Mouse (Mus musculus): ENCODE measurements at regions not wholly inside any gene's neighbourhood (a gene's known extent, or its start where the extent isn't known, plus 50 kb on each side); places are given as distances from the start of the nearest gene placed in this dataset.
"Not testable (repeated sequence)": the region's sequence is repeated elsewhere in the genome, so short reads cannot be mapped to it uniquely, and the experiment has no call there.

DNA sequence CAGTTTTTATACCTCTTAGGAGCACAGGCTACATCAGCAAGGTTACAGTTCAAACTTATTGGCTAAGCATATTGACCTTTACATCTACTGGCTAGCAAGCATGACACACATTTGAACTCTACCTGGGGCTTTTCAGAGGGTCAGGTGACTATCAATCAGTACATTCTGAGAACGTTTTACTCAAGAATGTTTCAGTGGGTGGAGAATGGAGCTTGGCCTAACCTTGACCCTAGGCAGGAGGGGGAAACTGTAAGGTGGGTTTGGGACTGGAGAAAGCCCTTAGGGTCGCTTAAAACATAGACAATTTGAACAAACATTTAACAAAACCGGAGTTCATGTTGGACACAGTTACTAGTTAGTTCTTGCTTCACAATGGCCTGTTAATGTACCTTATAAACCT is 1330.1 kb upstream of the Adam24 start:
- Histone ChIP-seq H3K9me3 (replicated peaks; ENCODE audit: control insufficient read depth, low read length) (no peaks in the 10 kb centered on the region), H3K36me3 (ENCODE audit: control insufficient read depth, insufficient read depth) (no peaks in the 10 kb centered on the region), H3K4me3 (ENCODE audit: low read depth, low read length) (no peak overlapping the region), H3K4me2 (ENCODE audit: low read depth, low read length) (no peak overlapping the region), H3K9ac (ENCODE audit: low read depth, low read length) (no peak overlapping the region), H3K27me3 (ENCODE audit: control insufficient read depth, insufficient read depth, low read depth, low read length) (no peaks in the 10 kb centered on the region), H3K4me1 (ENCODE audit: control insufficient read depth, low read depth, low read length) (no peaks in the 10 kb centered on the region), H3K27ac (ENCODE audit: low read length) (no peak overlapping the region)
- 39% methylated on average over 3 of the region's 3 CpGs for WGBS (ENCODE audit: insufficient replicate concordance)
- no peak for ATAC-seq (ENCODE audit: low read depth)

- H3K36me3 ChIP-seq (ENCODE audit: control insufficient read depth, insufficient read depth), result no peaks in the 10 kb centered on the region
- no peak overlapping the region for H3K27ac ChIP-seq (ENCODE audit: low read length)
- no peak overlapping the region for H3K9ac ChIP-seq (ENCODE audit: low read depth, low read length)
- no peaks in the 10 kb centered on the region for H3K9me3 ChIP-seq (replicated peaks; ENCODE audit: control insufficient read depth, low read length)
- ATAC-seq (ENCODE audit: low read depth), result no peak
- 66% methylated on average over 1 of the region's 1 CpGs for WGBS (ENCODE audit: insufficient replicate concordance)
- H3K4me1 ChIP-seq (ENCODE audit: control insufficient read depth, low read depth, low read length), result no peaks in the 10 kb centered on the region
- no peak overlapping the region for H3K4me2 ChIP-seq (ENCODE audit: low read depth, low read length)
- no peaks in the 10 kb centered on the region for H3K27me3 ChIP-seq (ENCODE audit: control insufficient read depth, insufficient read depth, low read depth, low read length)
- H3K4me3 ChIP-seq (ENCODE audit: low read depth, low read length), result no peak overlapping the region
Measured at GRCm38 (mm10) chr8:39346471-39346870, 1328.4 kb upstream of the Adam24 start.

- H3K36me3 ChIP-seq (ENCODE audit: control insufficient read depth, insufficient read depth), result no peaks in the 10 kb centered on the region
- no peaks in the 10 kb centered on the region for H3K9me3 ChIP-seq (replicated peaks; ENCODE audit: control insufficient read depth, low read length)
- no peaks in the 10 kb centered on the region for H3K4me1 ChIP-seq (ENCODE audit: control insufficient read depth, low read depth, low read length)
- ATAC-seq (ENCODE audit: low read depth), result no peak
- no peak overlapping the region for H3K4me3 ChIP-seq (ENCODE audit: low read depth, low read length)
- 64% methylated on average over 3 of the region's 3 CpGs for WGBS (ENCODE audit: insufficient replicate concordance)
- H3K9ac ChIP-seq (ENCODE audit: low read depth, low read length), result no peak overlapping the region
- no peak overlapping the region for H3K27ac ChIP-seq (ENCODE audit: low read length)
- H3K27me3 ChIP-seq (ENCODE audit: control insufficient read depth, insufficient read depth, low read depth, low read length), result no peaks in the 10 kb centered on the region
- H3K4me2 ChIP-seq (ENCODE audit: low read depth, low read length), result no peak overlapping the region
Measured at GRCm38 (mm10) chr8:39348956-39349355, 1325.9 kb upstream of the Adam24 start.

- no peak overlapping the region for H3K4me3 ChIP-seq (ENCODE audit: low read depth, low read length)
- WGBS (ENCODE audit: insufficient replicate concordance), result 47% methylated on average over 3 of the region's 3 CpGs
Measured at GRCm38 (mm10) chr8:39355412-39355811, 1319.5 kb upstream of the Adam24 start.

GRCm38 (mm10) chr8:39357111-39357510 is 1317.8 kb upstream of the Adam24 start:
- Histone ChIP-seq H3K4me1 (ENCODE audit: control insufficient read depth, low read depth, low read length) (no peaks in the 10 kb centered on the region), H3K9ac (ENCODE audit: low read depth, low read length) (no peak overlapping the region), H3K4me3 (ENCODE audit: low read depth, low read length) (no peak overlapping the region), H3K27me3 (ENCODE audit: control insufficient read depth, insufficient read depth, low read depth, low read length) (no peaks in the 10 kb centered on the region), H3K9me3 (replicated peaks; ENCODE audit: control insufficient read depth, low read length) (no peaks in the 10 kb centered on the region), H3K27ac (ENCODE audit: low read length) (no peak overlapping the region), H3K36me3 (ENCODE audit: control insufficient read depth, insufficient read depth) (no peaks in the 10 kb centered on the region), H3K4me2 (ENCODE audit: low read depth, low read length) (no peak overlapping the region)
- WGBS (ENCODE audit: insufficient replicate concordance), result 51% methylated on average over 1 of the region's 1 CpGs
- ATAC-seq (ENCODE audit: low read depth), result no peak

More at GRCm38 (mm10) chr8:39355412-39355811, 1319.5 kb upstream of the Adam24 start:
- Histone ChIP-seq H3K9ac (ENCODE audit: low read depth, low read length) (no peak overlapping the region), H3K36me3 (ENCODE audit: control insufficient read depth, insufficient read depth) (no peaks in the 10 kb centered on the region), H3K4me1 (ENCODE audit: control insufficient read depth, low read depth, low read length) (no peaks in the 10 kb centered on the region), H3K9me3 (replicated peaks; ENCODE audit: control insufficient read depth, low read length) (no peaks in the 10 kb centered on the region), H3K27me3 (ENCODE audit: control insufficient read depth, insufficient read depth, low read depth, low read length) (no peaks in the 10 kb centered on the region), H3K4me2 (ENCODE audit: low read depth, low read length) (no peak overlapping the region), H3K27ac (ENCODE audit: low read length) (no peak overlapping the region)
- no peak for ATAC-seq (ENCODE audit: low read depth)

DNA sequence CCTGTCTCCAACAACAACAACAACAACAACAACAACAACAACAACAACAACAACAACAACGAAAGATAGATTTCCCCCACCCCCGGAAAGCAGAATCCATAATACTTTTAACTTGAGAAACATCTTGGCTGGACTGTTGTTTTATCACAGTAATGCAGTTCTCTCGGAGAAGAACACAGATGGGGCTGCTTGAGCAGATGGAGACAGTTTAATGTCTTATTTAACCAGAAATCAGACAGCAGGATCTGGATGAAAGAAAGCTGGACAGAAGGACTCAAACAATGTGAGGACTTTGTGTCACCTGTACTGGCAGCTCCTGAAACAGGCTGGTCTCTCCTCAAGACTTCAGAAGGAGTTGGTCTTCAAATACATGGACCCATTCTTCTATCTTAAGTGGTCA is 1317.0 kb upstream of the Adam24 start:
- no peak overlapping the region for H3K27ac ChIP-seq (ENCODE audit: low read length)
- no peaks in the 10 kb centered on the region for H3K27me3 ChIP-seq (ENCODE audit: control insufficient read depth, insufficient read depth, low read depth, low read length)

DNA sequence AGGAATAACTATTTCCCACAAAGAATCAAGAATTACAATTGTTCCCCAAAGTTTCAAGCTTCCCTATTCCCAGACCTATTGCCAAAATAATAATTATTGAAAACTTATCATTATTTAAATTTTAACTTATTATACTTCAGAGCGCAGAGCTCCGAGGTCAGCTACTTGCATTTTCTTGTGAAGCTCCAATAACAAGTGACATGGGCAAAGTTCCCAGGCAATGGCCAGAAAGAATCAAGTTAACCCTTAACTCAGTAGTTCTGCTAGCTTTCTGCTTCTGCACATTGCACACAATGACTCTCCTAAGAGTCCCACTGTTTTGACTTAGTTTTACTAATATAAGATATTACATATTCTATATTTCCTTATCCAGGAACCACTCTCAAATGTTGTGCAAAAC is 1308.5 kb upstream of the Adam24 start:
- ATAC-seq (ENCODE audit: low read depth); H3K9me3 ChIP-seq (replicated peaks; ENCODE audit: control insufficient read depth, low read length); H3K27me3 ChIP-seq (ENCODE audit: control insufficient read depth, insufficient read depth, low read depth, low read length); H3K4me2 ChIP-seq (ENCODE audit: low read depth, low read length); H3K36me3 ChIP-seq (ENCODE audit: control insufficient read depth, insufficient read depth); H3K4me1 ChIP-seq (ENCODE audit: control insufficient read depth, low read depth, low read length); H3K9ac ChIP-seq (ENCODE audit: low read depth, low read length); H3K4me3 ChIP-seq (ENCODE audit: low read depth, low read length); H3K27ac ChIP-seq (ENCODE audit: low read length): not testable (repeated sequence)
- 64% methylated on average over 2 of the region's 2 CpGs for WGBS (ENCODE audit: insufficient replicate concordance)

More for the DNA sequence above, 1317.0 kb upstream of the Adam24 start:
- H3K4me3 ChIP-seq (ENCODE audit: low read depth, low read length), result no peak overlapping the region
- H3K4me1 ChIP-seq (ENCODE audit: control insufficient read depth, low read depth, low read length), result no peaks in the 10 kb centered on the region
- 67% methylated on average over 3 of the region's 3 CpGs for WGBS (ENCODE audit: insufficient replicate concordance)
- no peaks in the 10 kb centered on the region for H3K9me3 ChIP-seq (replicated peaks; ENCODE audit: control insufficient read depth, low read length)
- no peak overlapping the region for H3K4me2 ChIP-seq (ENCODE audit: low read depth, low read length)
- no peak overlapping the region for H3K9ac ChIP-seq (ENCODE audit: low read depth, low read length)
- no peaks in the 10 kb centered on the region for H3K36me3 ChIP-seq (ENCODE audit: control insufficient read depth, insufficient read depth)
- no peak for ATAC-seq (ENCODE audit: low read depth)

Data from liver, embryonic 16.5 days (tissue).